Mouse (Mus musculus): ENCODE measurements around the gene Ubd. TPM values are rescaled to one million over a fixed set of nuclear protein-coding genes. Genes with fewer than 3 reads are reported as not detected.
"Not testable (repeated sequence)": the region's sequence is repeated elsewhere in the genome, so short reads cannot be mapped to it uniquely, and the experiment has no call there.

Gene Ubd
- polyA plus RNA-seq, 1 experiment = 1.5 TPM

GRCm38 (mm10) chr17:37219846-37220245 is 26.2 kb downstream of the Ubd start, which contains the start of gene Olfr96:
Olfr96 (plus strand) TSS chr17:37220146.
- no peaks in the 10 kb centered on the region for H3K36me3 ChIP-seq (ENCODE audit: control insufficient read depth, insufficient read depth, low read length)
- H3K27ac ChIP-seq (ENCODE audit: insufficient read depth, low read length) = no peak within 1 kb of the TSS
- TF ChIP-seq CTCF (IDR thresholded peaks at IDR 0.05; ENCODE audit: extremely low read depth, insufficient read depth, insufficient read length, insufficient replicate concordance) = no peak
- no peak for TF ChIP-seq POLR2A (IDR thresholded peaks at IDR 0.05; ENCODE audit: low read depth, low read length)
- WGBS = 58% methylated on average over 4 of the region's 4 CpGs
- no peak for DNase-seq (ENCODE audit: low read depth in 1 of 2, low spot score in 2 of 2)
- no peaks in the 10 kb centered on the region for H3K27me3 ChIP-seq (ENCODE audit: control insufficient read depth, insufficient read depth, low read length)
- H3K4me3 ChIP-seq (ENCODE audit: extremely low read depth, insufficient read depth, insufficient read length) = no peak within 1 kb of the TSS
- H3K4me1 ChIP-seq (ENCODE audit: control insufficient read depth, insufficient read depth, insufficient read length) = no peaks in the 10 kb centered on the region

GRCm38 (mm10) chr17:37221879-37222278 is 28.2 kb downstream of the Ubd start:
- Histone ChIP-seq H3K36me3 (ENCODE audit: control insufficient read depth, insufficient read depth, low read length) (no peaks in the 10 kb centered on the region), H3K27me3 (ENCODE audit: control insufficient read depth, insufficient read depth, low read length) (no peaks in the 10 kb centered on the region), H3K4me1 (ENCODE audit: control insufficient read depth, insufficient read depth, insufficient read length) (no peaks in the 10 kb centered on the region), H3K4me3 (ENCODE audit: extremely low read depth, insufficient read depth, insufficient read length) (no peak overlapping the region), H3K27ac (ENCODE audit: insufficient read depth, low read length) (no peak overlapping the region)
- 29% methylated on average over 1 of the region's 1 CpGs for WGBS
- DNase-seq (ENCODE audit: low read depth in 1 of 2, low spot score in 2 of 2) = no peak
- no peak for TF ChIP-seq POLR2A (IDR thresholded peaks at IDR 0.05; ENCODE audit: low read depth, low read length)
- TF ChIP-seq CTCF (IDR thresholded peaks at IDR 0.05; ENCODE audit: extremely low read depth, insufficient read depth, insufficient read length, insufficient replicate concordance) = no peak

GRCm38 (mm10) chr17:37237230-37237629 is 43.5 kb downstream of the Ubd start, which contains the start of gene Olfr97:
Olfr97 (minus strand) TSS chr17:37237330.
- DNase-seq (ENCODE audit: low read depth in 1 of 2, low spot score in 2 of 2); H3K36me3 ChIP-seq (ENCODE audit: control insufficient read depth, insufficient read depth, low read length); H3K27me3 ChIP-seq (ENCODE audit: control insufficient read depth, insufficient read depth, low read length); H3K4me1 ChIP-seq (ENCODE audit: control insufficient read depth, insufficient read depth, insufficient read length); H3K4me3 ChIP-seq (ENCODE audit: extremely low read depth, insufficient read depth, insufficient read length); H3K27ac ChIP-seq (ENCODE audit: insufficient read depth, low read length): not testable (repeated sequence)
- 90% methylated on average over 2 of the region's 2 CpGs for whole genome bisulfite sequencing

GRCm38 (mm10) chr17:37242198-37242597 is 48.5 kb downstream of the Ubd start:
- Histone ChIP-seq H3K4me3 (ENCODE audit: extremely low read depth, insufficient read depth, insufficient read length) (no peak overlapping the region), H3K27ac (ENCODE audit: insufficient read depth, low read length) (no peak overlapping the region), H3K27me3 (ENCODE audit: control insufficient read depth, insufficient read depth, low read length) (no peaks in the 10 kb centered on the region), H3K36me3 (ENCODE audit: control insufficient read depth, insufficient read depth, low read length) (no peaks in the 10 kb centered on the region), H3K4me1 (ENCODE audit: control insufficient read depth, insufficient read depth, insufficient read length) (no peaks in the 10 kb centered on the region)
- no peak for TF ChIP-seq CTCF (IDR thresholded peaks at IDR 0.05; ENCODE audit: extremely low read depth, insufficient read depth, insufficient read length, insufficient replicate concordance)
- no peak for TF ChIP-seq POLR2A (IDR thresholded peaks at IDR 0.05; ENCODE audit: low read depth, low read length)
- DNase-seq (ENCODE audit: low read depth in 1 of 2, low spot score in 2 of 2) = no peak
- 57% methylated on average over 3 of the region's 3 CpGs for WGBS

Other genes starting within 250 kb of the Ubd start
- gene Ppp1r11, start 242.2 kb upstream of the Ubd start, polyA plus RNA-seq (2012; rRNA removed) = 36.3 and 36.9 TPM in 2 replicates
- 19.0 and 23.5 TPM in 2 replicates for gene Znrd1, start 235.3 kb upstream of the Ubd start, polyA plus RNA-seq (2012; rRNA removed)
- 0.31 and 0.57 TPM in 2 replicates for gene Znrd1as, start 235.3 kb upstream of the Ubd start, polyA plus RNA-seq (2012; rRNA removed)
- gene 2410137M14Rik, start 212.7 kb upstream of the Ubd start, polyA plus RNA-seq (2012; rRNA removed) = not detected in 2 replicates
- 0.28 and 0.48 TPM in 2 replicates for gene H2-M5, start 204.4 kb upstream of the Ubd start, polyA plus RNA-seq (2012; rRNA removed)
- 0.62 and 0.75 TPM in 2 replicates for gene Zfp57, start 192.7 kb upstream of the Ubd start, polyA plus RNA-seq (2012; rRNA removed)
- gene Mog, start 170.5 kb upstream of the Ubd start, polyA plus RNA-seq (2012; rRNA removed) = not detected in 2 replicates
- gene Gabbr1, start 147.9 kb upstream of the Ubd start, polyA plus RNA-seq (2012; rRNA removed) = 28.7 and 29.7 TPM in 2 replicates
- gene Olfr90, start 105.4 kb upstream of the Ubd start, polyA plus RNA-seq (2012; rRNA removed) = 0.14 TPM in 1 of 2 replicates, not detected in the other
- gene Olfr91, start 95.6 kb upstream of the Ubd start, polyA plus RNA-seq (2012; rRNA removed) = not detected in 2 replicates
- not detected in 2 replicates for gene Olfr92, start 73.8 kb upstream of the Ubd start, polyA plus RNA-seq (2012; rRNA removed)
- gene Olfr93, start 32.4 kb upstream of the Ubd start, polyA plus RNA-seq (2012; rRNA removed) = not detected in 2 replicates
- gene Olfr94, start 7.1 kb downstream of the Ubd start, polyA plus RNA-seq (2012; rRNA removed) = not detected in 2 replicates
- not detected in 2 replicates for gene Olfr95, start 19.2 kb downstream of the Ubd start, polyA plus RNA-seq (2012; rRNA removed)
- gene Olfr96, start 26.3 kb downstream of the Ubd start, polyA plus RNA-seq (2012; rRNA removed) = not detected in 2 replicates
- not detected in 2 replicates for gene Olfr97, start 43.4 kb downstream of the Ubd start, polyA plus RNA-seq (2012; rRNA removed)
- not detected in 2 replicates for gene Olfr98, start 69.9 kb downstream of the Ubd start, polyA plus RNA-seq (2012; rRNA removed)
- 27.0 and 27.4 TPM in 2 replicates for gene H2-M3, start 76.3 kb downstream of the Ubd start, polyA plus RNA-seq (2012; rRNA removed)
- not detected in 2 replicates for gene Olfr99, start 89.6 kb downstream of the Ubd start, polyA plus RNA-seq (2012; rRNA removed)
- gene Olfr101, start 110.4 kb downstream of the Ubd start, polyA plus RNA-seq (2012; rRNA removed) = not detected in 2 replicates
- not detected in 2 replicates for gene Olfr102, start 123.2 kb downstream of the Ubd start, polyA plus RNA-seq (2012; rRNA removed)
- not detected in 2 replicates for gene Olfr103, start 145.8 kb downstream of the Ubd start, polyA plus RNA-seq (2012; rRNA removed)
- gene Olfr104-ps, start 165.7 kb downstream of the Ubd start, polyA plus RNA-seq (2012; rRNA removed) = not detected in 2 replicates
- gene Olfr105-ps, start 185.1 kb downstream of the Ubd start, polyA plus RNA-seq (2012; rRNA removed) = not detected in 2 replicates
- not detected in 2 replicates for gene Olfr106-ps, start 196.5 kb downstream of the Ubd start, polyA plus RNA-seq (2012; rRNA removed)
- gene Olfr107, start 205.3 kb downstream of the Ubd start, polyA plus RNA-seq (2012; rRNA removed) = not detected in 2 replicates

Data from spleen, adult 2 months (tissue).